Mouse (Mus musculus) spleen, adult 18-20 months (tissue): Measurements from ENCODE around the gene Cks1b.
A peak's percentile ranks its signal among the peaks of the same experiment; 100 is the strongest.

Source experiments
- DNase-seq, 2 experiments: peaks; one replicate each; pipeline ENCODE4 v3.0.0; 2022; ENCODE audit warnings: mixed read lengths in 2 of 2

Cks1b gene

DNA sequence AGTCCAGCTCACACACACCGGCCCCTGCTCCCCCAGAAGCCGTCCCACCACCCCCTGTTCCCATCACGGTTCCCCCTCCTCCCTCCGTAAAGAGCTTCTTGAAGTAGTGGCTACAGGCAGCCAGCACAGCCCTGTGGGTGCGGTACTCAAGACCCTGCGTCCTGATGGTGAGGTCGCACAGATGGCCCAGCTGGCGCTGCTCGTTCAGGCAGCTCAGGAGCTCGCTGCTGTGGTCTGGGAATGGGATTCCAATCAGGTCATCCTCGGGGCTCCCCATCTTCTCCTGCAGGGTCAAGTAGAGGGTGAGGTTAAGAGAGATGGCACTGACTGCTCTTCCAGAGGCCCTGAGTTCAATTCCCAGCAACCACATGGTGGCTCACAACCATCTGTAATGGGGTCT lies 37.0 kb downstream of the Cks1b start:
- DNase-seq, result no peak

DNA sequence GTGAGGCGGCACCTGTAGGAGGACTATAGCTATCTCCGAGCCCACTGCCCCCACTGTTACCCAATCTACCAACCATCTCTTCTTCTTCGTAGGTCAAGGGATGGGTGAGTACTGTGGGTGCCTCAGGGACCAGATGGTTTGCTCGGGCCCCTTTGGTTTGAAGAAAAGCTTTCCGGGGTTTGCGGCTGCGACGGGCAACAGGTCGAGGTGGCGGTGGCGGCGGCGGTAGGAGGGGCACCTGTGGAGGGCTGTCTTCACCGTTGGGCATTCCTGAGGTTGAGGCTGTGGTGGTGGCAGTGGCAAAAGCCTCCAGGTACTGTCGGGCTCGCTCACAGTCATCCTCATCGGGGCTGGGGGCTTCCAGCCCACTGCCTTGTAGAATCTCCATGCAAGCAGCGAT lies 37.5 kb downstream of the Cks1b start:
- DNase-seq, result no peak

DNA sequence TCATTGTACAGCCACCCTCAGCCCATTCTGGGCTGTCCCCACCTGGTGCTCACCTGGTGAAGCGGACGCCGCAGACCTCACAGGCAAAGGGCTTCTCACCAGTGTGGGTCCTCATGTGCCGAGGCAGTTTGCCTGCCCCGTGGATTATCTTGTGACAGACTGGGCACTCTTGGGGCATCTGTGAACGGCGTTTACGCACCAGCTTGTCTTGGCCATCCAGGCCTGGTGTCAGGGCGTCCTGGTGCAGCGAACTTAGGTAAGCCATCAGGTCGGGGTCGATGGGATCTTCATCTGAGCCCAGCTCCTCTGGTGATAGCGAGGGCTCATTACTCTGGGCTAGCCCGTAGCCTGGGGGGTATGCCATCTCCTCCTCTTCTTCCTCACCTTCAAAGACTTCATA lies 37.9 kb downstream of the Cks1b start:
- DNase-seq, result no peak

DNA sequence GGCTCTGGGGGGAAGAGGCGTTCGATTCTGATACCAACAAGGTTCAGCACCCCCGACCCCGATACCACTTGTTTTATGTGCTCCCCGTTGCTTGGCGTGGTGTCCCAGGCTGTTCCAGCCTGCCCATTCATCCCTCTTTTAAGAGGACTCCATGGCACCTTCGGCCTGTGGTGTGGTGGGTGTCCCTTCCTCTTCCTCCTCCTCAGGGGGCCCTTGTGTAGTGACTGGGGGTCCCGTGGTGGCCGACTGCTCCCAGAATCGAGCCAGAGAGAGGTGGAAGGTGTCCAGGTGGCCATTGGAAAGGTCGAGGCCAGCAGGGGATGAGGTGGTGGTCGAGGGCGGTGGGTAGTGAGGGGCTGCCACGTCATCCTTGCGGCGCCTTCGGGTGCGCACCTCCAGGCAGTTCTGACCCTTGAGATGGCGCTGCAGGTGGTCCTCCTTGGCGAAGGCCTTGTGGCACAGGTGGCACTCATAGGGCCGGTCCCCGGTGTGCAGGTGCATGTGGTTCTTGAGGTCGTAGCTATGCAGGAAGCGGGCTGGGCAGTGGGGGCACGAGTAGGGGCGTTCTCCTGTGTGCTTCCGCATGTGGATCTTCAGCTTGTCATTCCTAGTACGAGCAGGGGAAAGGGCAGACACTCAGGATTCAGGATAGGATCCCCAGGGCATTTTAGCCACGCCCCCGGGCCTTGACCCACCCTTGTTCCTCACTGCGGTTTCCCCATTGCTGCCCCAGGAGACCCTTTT lies 38.6 kb downstream of the Cks1b start:
- peak in 1 of 2 experiments; percentile 42 for DNase-seq

DNA sequence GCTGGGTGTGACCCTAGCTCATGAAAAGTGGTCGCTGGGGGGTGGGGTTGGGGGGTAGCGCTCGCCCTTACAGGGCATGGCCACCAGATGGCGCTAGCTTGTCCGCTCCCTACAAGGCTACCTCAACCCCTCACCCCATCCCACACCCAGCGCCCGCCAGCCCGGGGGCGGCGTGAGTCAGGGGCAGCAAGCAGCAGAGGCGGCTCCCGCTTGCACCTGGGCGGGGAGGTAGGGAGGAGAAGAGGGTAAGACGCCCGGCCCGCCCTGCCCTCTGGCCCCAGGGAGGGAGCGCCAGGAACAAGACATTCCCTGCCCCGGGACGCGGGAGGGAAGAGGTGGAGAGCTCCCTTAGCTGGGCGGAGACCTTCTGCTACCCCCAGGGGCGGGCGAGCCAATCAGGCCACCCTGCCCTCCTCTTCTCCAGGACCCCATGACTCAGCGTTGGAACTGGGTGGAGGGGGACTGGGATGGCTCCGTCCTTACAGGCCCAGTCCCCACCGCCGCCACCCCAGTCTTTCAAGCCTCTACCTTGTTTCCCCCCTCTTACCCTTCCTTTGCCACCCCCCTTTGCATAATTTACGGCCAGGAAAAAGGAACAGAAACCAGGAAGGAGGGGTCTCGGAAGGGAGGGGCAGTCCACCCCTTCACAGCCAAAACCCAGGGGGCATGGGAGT lies 39.7 kb downstream of the Cks1b start:
- peak; percentile 52 to 65 for DNase-seq

DNA sequence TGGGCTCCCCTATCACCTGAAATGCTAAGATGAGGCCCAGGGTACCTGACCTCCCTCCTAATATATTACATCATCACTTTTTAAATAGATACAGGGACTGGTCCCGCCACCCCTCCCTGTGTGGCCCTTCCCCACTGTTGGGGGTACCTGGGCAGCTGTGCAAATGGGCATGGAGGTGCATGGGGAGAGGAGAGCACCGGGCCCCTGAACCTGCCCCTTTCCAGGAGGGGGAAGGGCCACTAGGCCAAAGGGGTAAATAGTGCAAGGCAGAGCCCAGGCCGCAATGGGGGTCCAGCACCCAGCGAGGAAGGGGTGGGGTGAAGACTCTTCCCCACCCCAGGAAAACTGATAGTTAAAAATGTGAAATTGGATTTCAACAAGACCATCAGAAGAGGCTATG lies 40.4 kb downstream of the Cks1b start:
- no peak for DNase-seq

DNA sequence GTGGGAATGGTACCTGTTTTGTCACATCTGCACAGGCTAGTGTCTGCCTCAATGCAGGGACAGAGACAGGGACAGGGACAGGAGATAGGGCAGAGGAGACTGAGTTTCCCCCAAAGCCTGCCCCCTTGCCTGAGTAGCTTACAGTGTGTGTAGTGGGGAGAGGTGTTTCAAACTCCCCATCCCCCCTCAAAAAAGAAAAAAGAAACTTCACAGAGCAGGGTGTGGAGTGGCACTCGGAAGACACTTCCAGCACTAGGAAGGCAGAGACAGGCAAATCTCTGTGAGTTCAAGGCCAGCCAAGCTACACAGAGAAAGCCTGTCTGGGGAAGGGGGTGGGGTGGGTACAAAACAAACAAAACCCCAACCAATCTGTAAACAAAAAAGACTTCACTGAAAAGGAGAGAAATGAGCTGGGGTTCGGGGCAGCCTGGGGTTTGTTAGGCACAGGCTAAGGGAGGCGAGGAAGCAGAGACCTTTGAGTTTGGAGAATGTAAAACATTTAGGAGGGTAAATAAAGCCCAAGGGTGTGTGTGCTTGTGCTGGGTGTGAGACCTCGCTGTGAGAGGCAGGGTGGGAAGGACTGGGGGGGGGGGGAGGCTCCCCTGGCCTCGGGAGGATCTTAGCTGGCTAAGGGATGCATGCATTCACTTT lies 44.5 kb downstream of the Cks1b start:
- no peak for DNase-seq

DNA sequence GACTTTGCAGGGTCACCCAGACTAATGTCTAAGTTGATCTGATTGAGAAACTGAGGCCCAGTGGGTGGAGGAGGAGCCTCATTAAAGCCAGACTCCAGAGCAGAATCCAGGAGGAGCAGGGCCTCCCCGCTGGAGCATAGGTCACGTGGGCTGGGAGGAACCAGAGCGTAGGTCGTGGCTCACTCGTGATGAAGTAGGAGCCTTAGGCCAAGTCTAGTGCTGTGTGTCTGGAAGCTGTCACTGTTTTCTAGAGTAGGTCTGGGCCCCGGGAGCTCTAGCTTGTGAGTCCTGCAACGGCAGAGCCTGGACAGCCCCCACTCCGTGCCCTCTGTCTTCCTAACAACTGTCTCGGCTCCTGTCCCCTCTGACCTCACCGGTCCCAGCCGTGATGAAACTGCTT lies 50.8 kb downstream of the Cks1b start:
- DNase-seq, result no peak

DNA sequence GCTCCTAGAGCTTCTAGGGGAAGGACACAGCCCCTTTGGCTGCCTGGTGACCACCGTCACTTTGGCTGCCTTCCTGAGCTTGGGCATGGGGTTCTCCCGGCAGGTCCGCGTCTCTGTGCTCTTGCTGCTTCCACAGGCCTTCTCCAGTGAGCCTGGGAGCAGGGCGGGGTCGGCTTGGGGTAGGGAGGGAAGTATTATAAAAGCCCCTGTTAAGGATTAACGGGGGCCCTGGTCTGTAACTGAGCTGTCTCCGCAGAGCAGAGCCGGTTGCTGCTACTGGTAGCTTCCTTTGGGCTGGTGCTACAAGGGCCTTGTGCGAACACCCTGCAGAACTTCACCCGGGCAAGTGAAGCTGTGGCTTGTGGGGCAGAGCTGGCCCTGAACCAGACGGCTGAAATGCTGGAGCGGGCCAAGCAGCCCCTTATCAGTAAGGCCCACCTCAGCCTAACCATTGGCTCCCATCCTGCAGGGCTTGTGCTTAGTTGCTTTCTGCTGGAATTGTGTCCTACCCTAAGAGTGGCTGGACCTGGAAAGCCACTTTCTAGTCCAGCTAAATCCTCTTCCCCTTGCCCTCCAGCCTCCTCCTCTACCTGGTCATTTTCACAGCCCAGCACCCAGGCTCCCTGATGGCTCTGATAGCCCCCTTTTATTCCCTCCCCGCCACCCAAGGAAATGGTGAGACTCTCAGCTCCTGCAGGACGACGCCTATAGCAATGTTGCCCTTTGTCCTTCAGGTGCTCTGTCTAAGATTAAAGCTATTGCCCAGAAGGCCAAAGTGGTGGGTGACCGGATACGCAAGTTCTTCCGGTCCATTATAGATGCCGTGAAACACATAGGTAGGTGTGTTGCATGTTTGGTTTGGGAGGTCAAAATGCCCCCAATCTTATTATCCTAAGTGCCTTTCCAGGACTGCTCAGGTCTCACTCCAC lies 52.4 kb downstream of the Cks1b start:
- no peak for DNase-seq
